Mouse (Mus musculus): Measurements from ENCODE around the gene Prap1. TPM values are rescaled to one million over a fixed set of nuclear protein-coding genes. Genes with fewer than 3 reads are reported as not detected.

Gene Prap1
- polyA plus RNA-seq, 1 experiment = not detected

DNA sequence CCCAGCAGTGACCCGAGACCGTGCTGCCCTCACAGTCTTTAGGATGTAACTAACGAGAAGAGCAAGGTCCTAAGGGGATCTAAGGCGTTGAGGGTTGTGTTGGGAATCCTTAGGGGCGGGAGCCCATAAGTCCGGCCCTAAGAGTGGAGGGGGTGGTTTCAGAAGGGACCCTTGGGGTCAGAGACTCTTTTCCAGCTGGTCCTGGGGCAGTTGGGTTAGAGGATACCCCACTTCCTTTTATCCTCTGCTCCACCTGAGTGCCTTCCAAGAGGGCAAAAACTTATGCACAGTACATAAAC lies 31.4 kb upstream of the Prap1 start:
- Histone ChIP-seq H3ac (ENCODE audit: control insufficient read depth, insufficient read length, low read depth) (no peak overlapping the region), H3K27me3 (ENCODE audit: control insufficient read depth, insufficient read depth, insufficient read length) (peaks cover 19% of the 10 kb centered on the region), H3K4me3 (ENCODE audit: insufficient read depth, poor library complexity, severe bottlenecking) (no peak overlapping the region), H3K79me2 (ENCODE audit: control insufficient read depth, insufficient read depth) (no peaks in the 10 kb centered on the region), H3K79me3 (ENCODE audit: low read depth) (no peaks in the 10 kb centered on the region), H3K36me3 (ENCODE audit: control insufficient read depth, insufficient read depth) (no peaks in the 10 kb centered on the region)
- TF ChIP-seq CEBPB (IDR thresholded peaks at IDR 0.05; ENCODE audit: low read depth) = no peak
- TF ChIP-seq FOSL1 (IDR thresholded peaks at IDR 0.05; ENCODE audit: insufficient read depth, low read length, poor library complexity, severe bottlenecking) = no peak
- TF ChIP-seq MAX (IDR thresholded peaks at IDR 0.05) = no peak
- TF ChIP-seq MYOG (IDR thresholded peaks at IDR 0.05; ENCODE audit: control insufficient read depth, extremely low read depth, insufficient read length) = no peak
- no peak for TF ChIP-seq CTCF (IDR thresholded peaks at IDR 0.05; ENCODE audit: control insufficient read depth, insufficient read depth, insufficient read length)
- no peak for TF ChIP-seq MYOD1 (IDR thresholded peaks at IDR 0.05; ENCODE audit: control insufficient read depth, insufficient read length, low read depth)
- no peak for TF ChIP-seq USF1 (IDR thresholded peaks at IDR 0.05; ENCODE audit: low read depth)

DNA sequence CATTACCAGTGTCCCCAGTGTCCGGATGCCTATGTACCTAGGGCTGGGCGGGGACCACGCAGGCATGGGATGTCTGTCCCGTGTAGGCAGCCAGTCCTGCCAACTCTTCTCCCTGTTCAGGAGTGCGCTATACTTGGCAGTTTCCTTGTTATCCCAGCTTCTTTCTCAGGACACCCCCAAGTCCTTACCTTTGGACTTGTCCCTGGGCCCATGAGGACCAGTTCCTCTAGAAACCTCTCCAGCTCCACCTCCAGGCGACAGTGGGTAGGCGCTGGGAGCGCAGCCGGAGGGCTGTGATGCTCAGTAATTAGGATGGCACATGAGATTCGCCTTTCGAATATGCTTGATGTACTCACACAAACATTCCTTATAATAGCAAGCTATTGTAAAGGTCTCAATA lies 30.9 kb upstream of the Prap1 start:
- TF ChIP-seq USF1 (IDR thresholded peaks at IDR 0.05; ENCODE audit: low read depth) (no peak), CTCF (IDR thresholded peaks at IDR 0.05; ENCODE audit: control insufficient read depth, insufficient read depth, insufficient read length) (no peak), CEBPB (IDR thresholded peaks at IDR 0.05; ENCODE audit: low read depth) (no peak), MAX (IDR thresholded peaks at IDR 0.05) (no peak), MYOG (IDR thresholded peaks at IDR 0.05; ENCODE audit: control insufficient read depth, extremely low read depth, insufficient read length) (no peak), MYOD1 (IDR thresholded peaks at IDR 0.05; ENCODE audit: control insufficient read depth, insufficient read length, low read depth) (no peak), FOSL1 (IDR thresholded peaks at IDR 0.05; ENCODE audit: insufficient read depth, low read length, poor library complexity, severe bottlenecking) (no peak)
- no peak overlapping the region for H3ac ChIP-seq (ENCODE audit: control insufficient read depth, insufficient read length, low read depth)

DNA sequence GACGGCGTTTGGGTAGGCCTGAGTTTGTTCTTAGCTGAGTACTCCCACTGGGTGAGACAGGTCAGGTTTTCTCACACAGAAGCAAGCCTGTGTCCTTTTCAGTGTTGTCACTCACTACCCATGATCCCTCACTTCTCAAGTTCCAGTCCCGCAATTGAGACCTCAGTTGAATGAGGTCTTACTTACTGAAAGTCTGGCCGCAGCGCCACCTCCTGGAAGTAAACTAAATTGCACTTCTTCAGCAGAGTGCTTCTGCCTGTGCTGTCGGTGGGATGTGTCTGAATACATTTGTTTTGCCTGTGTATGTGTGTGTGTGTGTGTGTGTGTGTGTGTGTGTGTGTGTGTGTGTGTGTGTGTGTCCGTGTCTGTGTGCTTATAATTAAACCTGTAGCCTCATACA lies 30.1 kb upstream of the Prap1 start:
- Histone ChIP-seq H3K36me3 (ENCODE audit: control insufficient read depth, insufficient read depth) (no peaks in the 10 kb centered on the region), H3K79me3 (ENCODE audit: low read depth) (no peaks in the 10 kb centered on the region), H3K27me3 (ENCODE audit: control insufficient read depth, insufficient read depth, insufficient read length) (peaks cover 19% of the 10 kb centered on the region), H3K79me2 (ENCODE audit: control insufficient read depth, insufficient read depth) (no peaks in the 10 kb centered on the region), H3K4me3 (ENCODE audit: insufficient read depth, poor library complexity, severe bottlenecking) (no peak overlapping the region), H3ac (ENCODE audit: control insufficient read depth, insufficient read length, low read depth) (no peak overlapping the region)
- no peak for TF ChIP-seq MAX (IDR thresholded peaks at IDR 0.05)
- TF ChIP-seq FOSL1 (IDR thresholded peaks at IDR 0.05; ENCODE audit: insufficient read depth, low read length, poor library complexity, severe bottlenecking) = no peak
- TF ChIP-seq CTCF (IDR thresholded peaks at IDR 0.05; ENCODE audit: control insufficient read depth, insufficient read depth, insufficient read length) = peak; percentile 64
- no peak for TF ChIP-seq MYOD1 (IDR thresholded peaks at IDR 0.05; ENCODE audit: control insufficient read depth, insufficient read length, low read depth)
- TF ChIP-seq MYOG (IDR thresholded peaks at IDR 0.05; ENCODE audit: control insufficient read depth, extremely low read depth, insufficient read length) = no peak
- TF ChIP-seq USF1 (IDR thresholded peaks at IDR 0.05; ENCODE audit: low read depth) = no peak
- no peak for TF ChIP-seq CEBPB (IDR thresholded peaks at IDR 0.05; ENCODE audit: low read depth)

More for the DNA sequence above, 30.9 kb upstream of the Prap1 start:
- Histone ChIP-seq H3K27me3 (ENCODE audit: control insufficient read depth, insufficient read depth, insufficient read length) (peaks cover 19% of the 10 kb centered on the region), H3K79me3 (ENCODE audit: low read depth) (no peaks in the 10 kb centered on the region), H3K79me2 (ENCODE audit: control insufficient read depth, insufficient read depth) (no peaks in the 10 kb centered on the region), H3K36me3 (ENCODE audit: control insufficient read depth, insufficient read depth) (no peaks in the 10 kb centered on the region), H3K4me3 (ENCODE audit: insufficient read depth, poor library complexity, severe bottlenecking) (no peak overlapping the region)

DNA sequence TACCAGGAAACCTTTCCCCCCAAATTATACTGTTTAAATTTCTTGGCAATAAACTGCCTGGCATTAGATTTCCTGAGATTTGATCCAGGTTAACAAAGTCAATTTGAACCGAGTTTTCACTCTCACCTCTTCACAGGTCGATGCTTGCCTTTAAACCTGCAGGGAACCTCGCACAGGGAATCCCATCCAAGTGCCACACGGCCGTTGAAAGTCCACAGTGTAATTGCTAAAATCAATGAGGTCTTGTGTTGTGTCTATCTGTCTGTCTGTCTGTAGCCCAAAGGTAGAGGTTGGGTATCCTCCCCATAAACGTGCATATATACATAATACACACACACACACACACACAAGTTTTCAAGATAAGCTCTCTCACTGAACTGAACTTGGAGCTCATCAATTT lies 25.8 kb upstream of the Prap1 start:
- peaks cover 29% of the 10 kb centered on the region for H3K27me3 ChIP-seq (ENCODE audit: control insufficient read depth, insufficient read depth, insufficient read length)
- no peaks in the 10 kb centered on the region for H3K79me3 ChIP-seq (ENCODE audit: low read depth)
- no peaks in the 10 kb centered on the region for H3K79me2 ChIP-seq (ENCODE audit: control insufficient read depth, insufficient read depth)
- H3K36me3 ChIP-seq (ENCODE audit: control insufficient read depth, insufficient read depth) = no peaks in the 10 kb centered on the region
- H3K4me3 ChIP-seq (ENCODE audit: insufficient read depth, poor library complexity, severe bottlenecking) = no peak overlapping the region
- H3ac ChIP-seq (ENCODE audit: control insufficient read depth, insufficient read length, low read depth) = no peak overlapping the region
- TF ChIP-seq CEBPB (IDR thresholded peaks at IDR 0.05; ENCODE audit: low read depth) (no peak), CTCF (IDR thresholded peaks at IDR 0.05; ENCODE audit: control insufficient read depth, insufficient read depth, insufficient read length) (no peak), MAX (IDR thresholded peaks at IDR 0.05) (no peak), USF1 (IDR thresholded peaks at IDR 0.05; ENCODE audit: low read depth) (no peak), MYOD1 (IDR thresholded peaks at IDR 0.05; ENCODE audit: control insufficient read depth, insufficient read length, low read depth) (no peak), FOSL1 (IDR thresholded peaks at IDR 0.05; ENCODE audit: insufficient read depth, low read length, poor library complexity, severe bottlenecking) (no peak)

DNA sequence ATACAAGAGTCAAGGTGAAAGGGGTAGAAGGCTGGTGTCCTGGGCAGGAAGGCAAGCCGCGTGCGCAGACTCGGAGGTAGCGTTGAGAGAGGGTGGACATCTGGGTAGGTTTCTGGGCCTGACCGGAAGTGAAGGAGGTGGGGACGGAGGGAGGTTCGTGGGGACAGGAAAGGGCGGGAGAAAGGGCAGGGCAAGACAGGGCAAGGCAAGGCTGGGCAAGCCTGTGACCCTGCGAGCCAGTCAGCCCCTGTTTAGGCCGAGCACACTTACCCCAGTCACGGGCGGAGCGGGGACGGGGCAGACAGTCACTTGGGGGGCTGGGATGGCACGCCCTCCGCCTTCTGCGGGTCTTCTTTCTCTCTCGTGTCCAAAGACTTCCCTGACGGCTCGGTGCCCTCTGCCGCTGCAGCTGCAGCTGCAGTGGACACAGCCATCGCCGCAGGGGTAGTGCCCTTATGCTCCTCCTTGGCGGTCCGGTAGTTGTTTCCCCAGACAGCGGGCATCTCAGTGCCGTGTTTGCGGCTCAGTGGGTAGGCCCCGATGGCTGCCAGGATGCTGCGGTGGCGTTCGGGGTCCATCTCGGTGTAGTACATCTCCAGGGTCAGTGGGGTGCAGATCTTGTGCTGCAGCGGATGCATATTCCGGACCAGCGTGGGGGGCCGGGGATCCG lies 23.0 kb upstream of the Prap1 start:
- TF ChIP-seq CTCF (IDR thresholded peaks at IDR 0.05; ENCODE audit: control insufficient read depth, insufficient read depth, insufficient read length) (no peak), FOSL1 (IDR thresholded peaks at IDR 0.05; ENCODE audit: insufficient read depth, low read length, poor library complexity, severe bottlenecking) (no peak), MYOG (IDR thresholded peaks at IDR 0.05; ENCODE audit: control insufficient read depth, extremely low read depth, insufficient read length) (no peak), CEBPB (IDR thresholded peaks at IDR 0.05; ENCODE audit: low read depth) (no peak), MYOD1 (IDR thresholded peaks at IDR 0.05; ENCODE audit: control insufficient read depth, insufficient read length, low read depth) (no peak), MAX (IDR thresholded peaks at IDR 0.05) (no peak), USF1 (IDR thresholded peaks at IDR 0.05; ENCODE audit: low read depth) (no peak)
- no peaks in the 10 kb centered on the region for H3K79me2 ChIP-seq (ENCODE audit: control insufficient read depth, insufficient read depth)
- no peaks in the 10 kb centered on the region for H3K79me3 ChIP-seq (ENCODE audit: low read depth)
- peaks cover 21% of the 10 kb centered on the region for H3K27me3 ChIP-seq (ENCODE audit: control insufficient read depth, insufficient read depth, insufficient read length)
- H3ac ChIP-seq (ENCODE audit: control insufficient read depth, insufficient read length, low read depth) = no peak overlapping the region
- H3K36me3 ChIP-seq (ENCODE audit: control insufficient read depth, insufficient read depth) = no peaks in the 10 kb centered on the region
- H3K4me3 ChIP-seq (ENCODE audit: insufficient read depth, poor library complexity, severe bottlenecking) = no peak overlapping the region

All from C2C12 (cell line).